14 mouse cellular contexts compared by ENCODE assay signal in the genomic region with DNA sequence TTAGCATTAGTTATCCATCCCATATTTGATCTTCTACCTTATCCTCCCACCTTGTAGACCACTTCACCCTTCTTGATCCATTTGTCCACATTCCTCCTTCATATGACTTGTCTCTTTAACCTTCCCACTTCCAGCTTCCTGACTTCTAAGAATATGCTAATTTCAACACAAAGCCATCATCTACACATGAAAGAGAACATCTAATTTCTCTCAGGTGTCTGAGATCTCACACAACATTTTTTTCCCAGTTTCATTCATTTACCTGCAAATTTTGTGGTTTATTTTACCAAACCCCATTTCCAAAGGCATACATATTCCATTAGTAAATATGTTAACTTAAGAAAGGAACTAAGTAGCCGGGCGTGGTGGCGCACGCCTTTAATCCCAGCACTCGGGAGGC.
"Had no signal": no experiment of that assay in that cellular context is flagged by ENCODE, and none has a peak within 500 bp of the region (broad histone marks: within the 10 kb centered on the region; RNA-seq: fewer than 3 reads in every experiment).

No protein-coding gene starts in this region.

- ATAC-seq: hindbrain, postnatal 0 days; intestine, embryonic 16.5 days had no signal

- DNase-seq: gastrocnemius, adult 2 months; gastrocnemius, postnatal 10 days; gastrocnemius, postnatal 25 days; heart, adult 18-20 months; heart, postnatal 10 days; kidney, adult 11 months; kidney, adult 2 months; kidney, adult 9 months; kidney, postnatal 14 days; kidney, postnatal 36 days; liver; liver, embryonic 13.5 days had no signal
